Mouse (Mus musculus): ENCODE results near the gene Myh15. TPM values are rescaled to one million over a fixed set of nuclear protein-coding genes. Genes with fewer than 3 reads are reported as not detected.

Gene Myh15
- total and polyA plus RNA-seq, 3 experiments: not detected

- Histone ChIP-seq H3K27ac (ENCODE audit: control insufficient read depth, low read depth, low read length) (no peak overlapping the region), H3K27me3 (ENCODE audit: control insufficient read depth in 1 of 2, insufficient read depth in 2 of 2, low read length in 2 of 2) (no peaks in the 10 kb centered on the region; a peak in 1 of 4 replicates), H3K4me3 (ENCODE audit: control insufficient read depth in 1 of 2, insufficient read depth in 1 of 2, low read depth in 2 of 2, low read length in 2 of 2) (no peak overlapping the region), H3K79me2 (ENCODE audit: control insufficient read depth, insufficient read depth, low read length, poor library complexity) (no peaks in the 10 kb centered on the region), H3K9me3 (replicated peaks; ENCODE audit: insufficient read depth, low read length) (no peaks in the 10 kb centered on the region), H3K9ac (ENCODE audit: control insufficient read depth, low read depth, low read length, poor library complexity, severe bottlenecking) (no peak overlapping the region), H3K4me1 (ENCODE audit: control insufficient read depth in 1 of 2, insufficient read depth in 2 of 2, low read length in 2 of 2) (no peaks in the 10 kb centered on the region), H3K36me3 (ENCODE audit: control insufficient read depth in 1 of 2, insufficient read depth in 2 of 2, low read length in 2 of 2) (no peaks in the 10 kb centered on the region)
- TF ChIP-seq NRF1 (IDR thresholded peaks at IDR 0.05; ENCODE audit: insufficient read depth, low read depth, low read length, poor library complexity, severe bottlenecking): no peak
- TF ChIP-seq UBTF (IDR thresholded peaks at IDR 0.05; ENCODE audit: borderline replicate concordance, insufficient read depth, low read depth, low read length): no peak
- no peak for TF ChIP-seq E2F4 (IDR thresholded peaks at IDR 0.05; ENCODE audit: borderline replicate concordance, low read depth, low read length)
- no peak for TF ChIP-seq TCF12 (IDR thresholded peaks at IDR 0.05; ENCODE audit: low read depth, low read length)
- TF ChIP-seq MAZ (IDR thresholded peaks at IDR 0.05; ENCODE audit: low read depth, low read length): no peak
- TF ChIP-seq GATA1 (IDR thresholded peaks at IDR 0.05; ENCODE audit: low read depth, low read length): no peak
- TF ChIP-seq ZNF384 (IDR thresholded peaks at IDR 0.05; ENCODE audit: low read depth, low read length): no peak
- TF ChIP-seq SMC3 (IDR thresholded peaks at IDR 0.05; ENCODE audit: low read depth, low read length): no peak
- TF ChIP-seq EP300 (IDR thresholded peaks at IDR 0.05; ENCODE audit: low read depth in 1 of 2, low read length in 2 of 2): no peak
- no peak for TF ChIP-seq ZKSCAN1 (IDR thresholded peaks at IDR 0.05; ENCODE audit: low read depth, low read length)
- TF ChIP-seq RCOR1 (IDR thresholded peaks at IDR 0.05; ENCODE audit: low read depth, low read length): no peak
- TF ChIP-seq TBP (IDR thresholded peaks at IDR 0.05; ENCODE audit: low read depth, low read length): no peak
- no peak for TF ChIP-seq MYC (IDR thresholded peaks at IDR 0.05; ENCODE audit: low read depth, low read length)
- no peak for TF ChIP-seq MXI1 (IDR thresholded peaks at IDR 0.05; ENCODE audit: low read depth, low read length)
- no peak for TF ChIP-seq GABPA (IDR thresholded peaks at IDR 0.05; ENCODE audit: low read depth, low read length)
- no peak for TF ChIP-seq RAD21 (IDR thresholded peaks at IDR 0.05; ENCODE audit: low read depth, low read length)
- TF ChIP-seq CHD2 (IDR thresholded peaks at IDR 0.05; ENCODE audit: low read length): no peak
- DNase-seq (ENCODE audit: low read depth, low spot score): no peak
Measured at GRCm38 (mm10) chr16:49165728-49166127, 108.4 kb downstream of the Myh15 start.

- H3K79me2 ChIP-seq (ENCODE audit: control insufficient read depth, insufficient read depth, low read length, poor library complexity): no peaks in the 10 kb centered on the region
- TF ChIP-seq JUND (IDR thresholded peaks at IDR 0.05; ENCODE audit: low read depth, low read length): no peak
- H3K4me3 ChIP-seq (ENCODE audit: control insufficient read depth in 1 of 2, insufficient read depth in 1 of 2, low read depth in 2 of 2, low read length in 2 of 2): no peak overlapping the region
- H3K9me3 ChIP-seq (replicated peaks; ENCODE audit: insufficient read depth, low read length): no peaks in the 10 kb centered on the region
- no peak overlapping the region for H3K27ac ChIP-seq (ENCODE audit: control insufficient read depth, low read depth, low read length)
- no peaks in the 10 kb centered on the region for H3K4me1 ChIP-seq (ENCODE audit: control insufficient read depth in 1 of 2, insufficient read depth in 2 of 2, low read length in 2 of 2)
- H3K36me3 ChIP-seq (ENCODE audit: control insufficient read depth in 1 of 2, insufficient read depth in 2 of 2, low read length in 2 of 2): no peaks in the 10 kb centered on the region
- no peak for DNase-seq (ENCODE audit: low read depth, low spot score)
- H3K27me3 ChIP-seq (ENCODE audit: control insufficient read depth in 1 of 2, insufficient read depth in 2 of 2, low read length in 2 of 2): no peaks in the 10 kb centered on the region
- H3K9ac ChIP-seq (ENCODE audit: control insufficient read depth, low read depth, low read length, poor library complexity, severe bottlenecking): no peak overlapping the region
Measured at GRCm38 (mm10) chr16:49167325-49167724, 110.0 kb downstream of the Myh15 start.
